Mouse (Mus musculus): ENCODE measurements around the gene Cant1.
"Not testable (repeated sequence)": the region's sequence is repeated elsewhere in the genome, so short reads cannot be mapped to it uniquely, and the experiment has no call there.

Gene Cant1

DNA sequence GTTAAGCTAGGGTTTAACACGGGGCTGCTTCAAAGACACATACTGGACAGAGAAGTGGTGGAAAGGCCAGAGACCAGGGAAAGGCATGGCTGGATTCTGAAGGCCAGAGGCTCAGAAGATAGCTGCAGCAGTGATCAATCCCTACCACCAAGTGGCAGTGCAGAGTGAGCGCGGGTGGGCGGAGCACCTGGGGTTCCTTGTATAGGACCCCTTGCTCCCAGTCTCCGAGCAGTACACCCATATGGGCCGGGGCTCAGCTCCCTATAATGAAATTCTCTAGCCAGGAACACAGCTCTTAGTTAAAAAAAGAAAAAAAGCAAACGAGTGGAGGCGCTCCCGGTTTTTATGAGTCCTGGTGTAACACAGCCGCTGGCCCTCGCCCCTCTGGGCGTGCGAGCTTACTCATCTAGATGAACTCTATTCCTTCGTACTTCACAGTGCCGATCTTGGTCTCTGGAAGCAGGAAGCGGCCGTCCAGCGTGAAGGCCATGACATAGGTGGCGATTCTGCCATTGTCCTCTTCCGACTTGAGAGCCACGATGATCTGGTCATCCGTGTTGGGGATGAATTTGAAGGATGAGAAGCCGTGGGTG is 11.5 kb downstream of the Cant1 start:
- peak; percentile 67 for DNase-seq (ENCODE audit: low spot score)

DNA sequence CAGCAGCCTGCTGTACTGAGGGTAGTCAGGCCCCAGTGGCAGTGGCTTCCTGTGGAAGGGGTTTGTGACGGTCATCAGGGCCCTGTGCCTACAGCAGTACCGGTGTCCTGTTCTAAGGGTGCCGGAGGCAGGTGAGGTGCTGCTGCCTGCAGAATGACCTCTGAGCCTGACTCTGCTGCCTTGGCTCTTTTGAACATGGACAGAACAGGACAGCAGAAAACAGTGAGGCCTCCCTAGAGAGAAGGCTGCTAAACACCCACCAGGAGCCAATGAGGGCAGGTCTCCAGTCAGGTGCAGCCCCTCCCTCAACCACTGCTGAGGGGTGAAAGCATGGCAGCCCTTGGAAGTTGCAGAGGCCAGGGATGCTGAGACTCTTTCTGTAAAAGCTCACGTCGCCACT is 12.4 kb downstream of the Cant1 start:
- peak; percentile 2 for DNase-seq (ENCODE audit: low spot score)

DNA sequence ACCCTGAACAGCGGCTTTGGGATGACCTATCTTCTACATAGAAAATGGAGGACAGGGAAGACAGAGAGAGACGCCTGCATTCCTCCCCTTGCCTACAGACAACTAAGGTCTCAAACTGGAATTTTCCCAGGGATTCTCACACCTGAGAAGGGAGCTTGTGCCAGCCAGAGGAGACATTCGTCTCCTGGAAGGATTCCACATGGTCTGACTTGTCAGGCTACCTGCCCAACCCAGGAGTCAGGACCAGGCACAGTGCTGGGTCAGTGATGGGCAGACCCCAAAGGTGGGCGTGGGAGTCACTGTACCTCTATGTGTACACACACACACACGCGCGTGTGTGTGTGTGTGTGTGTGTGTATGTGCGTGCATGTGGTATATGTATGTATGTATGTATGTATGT is 13.6 kb downstream of the Cant1 start:
- DNase-seq (ENCODE audit: low spot score), result no peak

DNA sequence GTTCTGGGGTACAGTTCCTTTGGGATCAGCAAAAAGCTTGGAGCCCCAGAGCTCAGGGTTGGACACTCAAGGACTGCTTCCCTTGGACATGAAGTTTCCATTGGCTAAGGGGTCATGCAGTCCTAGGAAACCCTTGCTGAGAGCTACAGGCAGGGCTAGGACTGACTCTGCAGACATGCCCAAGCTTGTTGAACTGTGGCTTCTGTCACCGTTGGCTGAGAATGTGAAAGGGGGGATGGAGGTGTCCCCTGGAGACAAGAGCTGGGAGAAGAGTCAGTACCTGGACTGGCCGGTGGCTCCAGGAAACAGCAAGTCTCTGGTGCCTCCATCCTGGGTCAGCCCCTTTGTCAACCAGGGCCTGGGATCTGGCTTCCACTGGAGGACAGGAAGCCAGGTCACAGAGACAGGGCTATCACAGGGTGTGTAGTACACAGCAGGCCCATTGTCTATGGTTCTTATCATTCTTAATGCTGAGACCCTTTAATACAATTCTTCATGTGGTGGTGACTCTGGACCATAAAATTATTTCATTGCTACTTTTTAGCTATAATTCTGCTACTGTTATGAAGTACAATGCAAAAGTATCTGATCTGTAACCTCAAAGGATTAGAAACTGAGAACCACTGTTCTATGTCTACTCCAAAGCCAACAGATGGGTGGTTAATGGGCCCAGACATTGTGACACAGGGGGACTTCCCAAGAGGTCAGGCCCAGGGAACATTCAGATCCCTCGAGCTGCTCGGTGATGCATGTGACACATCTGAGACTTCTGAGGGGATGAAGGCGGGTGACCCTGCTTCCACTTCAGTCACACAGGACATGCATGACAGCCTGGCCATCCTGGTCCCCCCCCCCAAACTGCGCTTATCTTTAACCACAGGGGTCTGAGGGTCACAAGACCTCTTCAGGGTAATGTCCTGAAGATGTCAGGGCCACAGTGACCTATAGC is 14.7 kb downstream of the Cant1 start:
- DNase-seq (ENCODE audit: low spot score), result no peak

DNA sequence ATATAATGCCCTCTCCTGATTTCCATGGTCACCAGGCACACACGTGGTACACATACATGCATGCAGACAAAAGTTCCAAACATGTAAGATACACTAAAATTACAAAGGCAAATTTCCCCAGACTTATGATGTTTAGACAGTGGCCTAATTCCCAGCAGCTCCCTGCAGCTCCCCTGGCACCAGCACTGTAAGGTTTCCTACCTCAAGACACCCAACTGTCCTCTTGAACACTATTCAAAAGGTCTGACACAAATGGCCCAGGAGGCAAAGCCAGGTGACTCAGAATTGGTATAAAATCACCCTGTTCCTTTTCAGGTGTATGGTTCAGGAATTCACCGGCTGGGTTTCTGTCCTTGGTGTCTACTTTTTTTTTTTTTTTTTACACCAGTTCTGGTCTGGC is 15.7 kb downstream of the Cant1 start:
- no peak for DNase-seq (ENCODE audit: low spot score)

DNA sequence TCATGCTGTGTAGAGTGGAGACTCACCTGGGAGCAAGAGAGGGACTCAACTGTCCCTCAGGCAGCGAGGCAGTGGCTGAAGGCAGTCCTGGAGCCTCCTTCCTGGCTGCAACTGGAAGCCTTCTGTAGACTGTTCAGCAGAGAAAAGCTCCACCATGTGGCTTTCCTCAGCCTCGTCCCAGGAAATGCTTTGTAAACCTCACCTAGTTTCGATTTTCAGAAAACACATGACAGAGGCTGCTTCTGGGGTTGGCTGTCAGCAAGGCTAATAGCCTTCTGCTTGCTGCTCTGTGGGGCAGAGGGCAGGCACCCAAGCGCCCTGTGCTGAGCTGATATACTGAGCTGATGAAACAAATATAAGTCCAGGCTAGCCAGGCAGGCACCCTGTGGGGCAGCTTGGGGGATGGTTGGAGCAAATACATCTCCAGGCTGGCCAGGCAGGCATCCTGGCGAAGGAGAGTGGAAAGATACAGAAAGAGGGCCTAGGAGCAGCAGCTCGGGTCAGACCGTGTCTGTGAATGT is 17.1 kb downstream of the Cant1 start, which contains the start of gene Lgals3bp:
Lgals3bp (minus strand) TSS at position 333 of the 521 bp plus-strand sequence.
- DNase-seq (ENCODE audit: low spot score), result peak; percentile 42

DNA sequence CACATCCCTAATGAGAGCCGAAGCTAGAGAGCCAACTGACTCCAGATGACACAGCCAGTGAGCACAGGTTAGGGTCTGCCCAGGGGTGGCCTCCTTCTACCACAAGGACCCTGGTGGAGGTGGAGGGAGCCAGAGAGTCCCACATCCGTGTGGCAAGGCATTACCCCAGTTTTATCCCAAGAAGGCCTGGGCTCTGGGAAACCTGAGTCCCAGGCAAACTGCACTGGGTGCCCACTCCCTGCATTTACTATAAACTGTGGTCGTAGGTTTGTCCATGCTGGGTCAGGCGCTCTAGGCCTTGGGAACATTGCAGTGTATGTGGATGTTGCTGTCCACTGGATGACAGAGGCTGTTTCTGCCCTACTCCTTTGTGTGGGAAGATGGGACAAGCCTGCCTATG is 17.7 kb downstream of the Cant1 start:
- DNase-seq (ENCODE audit: low spot score), result no peak

DNA sequence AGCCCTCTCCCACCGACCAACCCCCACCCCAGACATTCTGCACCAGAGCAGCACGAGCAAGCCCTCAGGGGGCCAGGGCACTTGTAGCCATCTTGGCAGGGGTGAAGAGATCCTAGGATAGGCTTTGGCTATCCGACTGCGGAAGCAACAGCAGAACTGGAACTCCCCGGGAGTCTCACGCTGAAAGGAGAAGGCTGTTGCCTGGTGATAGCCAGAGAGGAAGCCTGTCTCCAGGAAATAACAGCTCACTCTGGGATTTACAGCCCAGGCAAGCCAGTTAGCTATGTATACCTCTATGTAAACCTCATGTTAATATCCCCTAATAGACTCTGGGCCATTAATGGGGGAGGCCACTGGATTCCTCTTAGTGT is 18.3 kb downstream of the Cant1 start:
- DNase-seq (ENCODE audit: low spot score), result peak; percentile 4

DNA sequence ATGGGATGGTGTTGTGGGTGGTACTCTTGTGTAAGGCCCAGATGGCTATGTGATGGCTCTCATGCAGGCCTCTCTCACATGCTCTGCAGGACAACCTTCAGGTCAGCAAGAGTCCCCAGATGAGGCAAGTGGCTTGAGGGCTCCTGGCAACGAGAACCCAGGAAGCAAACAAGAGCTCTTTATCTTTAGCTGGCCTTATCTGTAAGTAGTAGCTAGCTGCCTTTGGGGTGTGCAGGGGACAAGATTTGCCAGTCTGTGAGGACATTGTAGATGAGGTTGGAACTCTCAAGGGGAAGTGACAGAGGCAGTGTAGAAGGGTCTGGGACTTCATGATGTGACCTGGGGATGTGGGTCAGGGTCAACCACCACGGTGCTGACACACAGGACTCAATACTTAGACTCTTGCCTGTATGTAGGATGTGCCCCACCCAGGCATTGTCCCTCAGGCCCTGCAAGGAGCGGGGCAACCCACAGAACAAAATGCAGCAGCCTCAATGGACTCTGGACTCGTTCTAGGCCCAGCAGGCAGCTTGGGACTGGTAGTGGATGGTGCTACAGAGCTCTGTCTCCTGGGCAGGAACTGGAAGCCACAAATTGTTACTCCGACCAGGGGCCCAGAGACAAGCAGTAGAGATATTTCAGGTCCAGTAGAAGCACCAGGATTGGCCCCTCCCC is 18.9 kb downstream of the Cant1 start:
- DNase-seq (ENCODE audit: low spot score), result no peak

DNA sequence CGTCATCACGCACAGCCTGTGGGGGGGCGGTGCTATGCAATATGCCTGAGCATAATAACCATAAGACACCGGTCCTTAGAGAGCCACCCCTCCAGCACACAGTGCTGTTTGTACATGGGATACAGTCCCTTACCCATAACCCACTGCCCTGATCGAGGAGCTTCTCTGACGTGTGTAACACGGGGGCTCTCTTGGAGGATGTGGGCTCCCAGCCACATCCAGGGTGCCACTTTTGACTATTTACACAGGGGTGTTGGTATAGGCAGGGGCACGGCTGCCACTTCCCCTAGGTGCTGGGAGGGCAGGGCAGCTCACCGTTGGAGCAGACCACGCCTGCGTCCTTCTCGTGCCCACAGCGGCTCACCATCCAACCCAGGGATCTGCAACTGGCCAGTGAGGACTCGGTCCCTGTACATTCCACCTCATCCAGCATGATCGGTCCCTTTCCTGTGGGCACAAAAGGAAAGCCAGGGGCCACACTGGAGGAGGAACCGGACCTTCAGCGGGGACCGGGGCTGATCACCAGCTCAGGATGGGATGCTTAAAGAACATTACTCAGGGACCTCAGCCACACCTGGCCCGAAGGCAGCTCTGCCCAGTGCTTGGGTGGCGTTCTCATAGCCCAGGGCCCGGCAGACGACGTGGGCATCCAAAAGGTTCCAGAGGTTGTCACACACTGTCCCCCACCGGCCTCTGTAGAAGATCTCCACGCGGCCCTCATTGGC is 20.9 kb downstream of the Cant1 start:
- DNase-seq (ENCODE audit: low spot score), result no peak

DNA sequence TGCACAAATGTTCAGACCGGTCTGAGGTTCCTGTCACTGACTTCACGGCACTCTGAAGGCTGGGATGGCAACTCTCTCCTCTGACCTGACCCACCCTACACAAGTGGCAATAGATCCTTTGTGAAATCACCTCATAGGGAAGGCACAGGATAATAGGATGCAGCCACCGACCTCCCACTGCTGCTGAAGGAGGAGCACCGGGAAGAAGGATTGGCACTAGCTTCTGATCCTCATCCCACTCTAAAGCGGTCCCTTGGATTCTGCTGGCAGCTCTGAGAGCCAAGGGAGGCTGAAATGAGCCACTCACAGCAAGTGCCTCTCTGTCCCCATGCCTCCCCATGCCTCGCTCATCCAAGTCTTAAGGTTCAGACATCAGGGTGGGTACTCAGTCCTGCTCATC is 24.3 kb downstream of the Cant1 start:
- no peak for DNase-seq (ENCODE audit: low spot score)

DNA sequence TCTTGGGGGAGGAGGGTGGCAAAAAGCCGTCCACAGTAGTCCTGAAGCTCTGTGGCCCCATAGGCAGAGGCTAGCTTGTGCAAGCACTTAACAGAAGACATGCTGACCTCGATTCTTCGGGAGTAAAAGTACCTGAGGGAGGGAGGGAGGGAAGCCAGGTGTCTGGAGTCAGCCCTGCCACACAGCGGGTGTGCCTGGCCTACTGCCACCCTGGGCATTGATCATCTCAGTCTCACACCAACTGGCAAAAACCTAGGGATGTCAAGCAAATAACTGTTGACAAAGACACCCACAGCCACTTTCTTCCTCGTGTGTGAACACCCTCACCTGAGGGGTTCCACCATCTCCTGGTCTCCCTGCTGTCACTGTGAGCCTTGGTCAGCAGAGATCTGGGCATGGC is 24.9 kb downstream of the Cant1 start:
- no peak for DNase-seq (ENCODE audit: low spot score)

DNA sequence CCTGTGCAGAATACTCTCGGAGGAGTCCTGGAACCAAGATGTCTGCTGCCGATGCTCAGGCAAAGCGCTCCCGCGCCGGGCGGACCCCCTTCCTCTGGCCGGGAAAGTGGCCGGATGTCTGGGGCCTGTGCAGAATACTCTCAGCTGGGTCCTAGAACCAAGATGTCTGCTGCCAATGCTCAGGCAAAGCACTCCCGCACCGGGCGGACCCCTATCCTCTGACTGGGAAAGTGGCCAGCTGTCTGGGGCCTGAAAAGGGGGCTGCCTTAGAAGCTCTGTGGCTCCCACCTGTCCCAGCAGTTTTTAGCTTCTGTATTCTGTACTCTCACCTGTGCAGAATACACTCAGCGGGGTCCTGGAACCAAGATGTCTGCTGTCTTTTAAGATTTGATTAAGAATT is 31.1 kb downstream of the Cant1 start:
- not testable (repeated sequence) for DNase-seq (ENCODE audit: low spot score)

DNA sequence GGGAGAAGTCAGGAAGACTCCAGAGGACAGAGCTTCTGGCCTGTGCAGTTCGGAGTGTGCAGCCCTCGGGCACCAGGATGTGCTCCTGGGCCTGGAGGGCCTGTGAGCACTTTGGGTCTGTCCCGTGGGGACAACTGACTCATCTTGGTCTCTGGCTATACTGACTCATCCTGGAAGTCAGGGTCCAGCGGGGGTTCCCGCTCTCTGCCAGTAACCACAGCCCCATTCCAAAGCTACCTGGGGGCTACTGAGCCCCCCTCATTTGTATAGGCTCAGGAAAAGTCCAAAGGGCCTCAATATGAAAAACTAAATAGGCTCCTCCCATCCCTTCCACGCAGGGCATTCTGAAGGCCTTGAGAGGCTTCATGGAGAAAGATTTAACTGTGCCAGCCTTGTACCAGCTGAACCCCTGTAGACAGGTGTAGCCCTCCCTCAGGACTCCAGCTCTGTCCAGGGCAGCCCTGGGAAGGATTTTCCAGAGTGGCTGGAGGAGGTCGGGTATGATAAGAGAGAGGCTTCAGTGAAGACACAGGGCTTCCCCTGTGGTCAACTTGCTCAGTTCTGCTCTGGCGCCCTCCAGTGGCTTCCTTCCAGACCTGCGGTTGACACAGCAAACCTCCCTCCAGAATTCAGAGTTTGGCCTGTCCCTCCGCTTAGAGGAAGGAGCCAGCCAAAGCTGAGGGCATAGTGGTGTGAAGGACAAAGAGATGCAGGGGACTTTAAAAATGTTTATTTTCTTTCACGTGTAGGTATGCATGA is 39.5 kb downstream of the Cant1 start:
- peak; percentile 91 for DNase-seq (ENCODE audit: low spot score)

DNA sequence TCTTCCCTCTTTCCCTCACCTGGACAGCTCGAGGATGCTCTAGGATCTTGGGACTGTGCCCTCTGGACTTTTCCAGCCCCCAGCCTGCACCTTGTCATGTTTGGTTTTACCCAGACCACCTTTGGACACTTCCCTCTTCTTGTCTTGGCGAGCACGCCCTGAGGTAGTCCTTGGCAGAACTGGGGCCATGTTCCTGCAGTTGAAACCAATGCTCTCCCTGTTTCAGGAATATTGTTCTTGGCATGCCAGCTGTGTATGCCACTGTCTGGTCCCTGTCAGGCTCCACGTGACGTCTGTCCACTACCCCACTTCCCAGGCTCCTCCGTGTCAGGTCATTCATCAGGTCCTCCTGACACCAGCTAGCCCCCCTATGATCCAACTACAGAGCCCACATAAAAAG is 40.2 kb downstream of the Cant1 start:
- no peak for DNase-seq (ENCODE audit: low spot score)

DNA sequence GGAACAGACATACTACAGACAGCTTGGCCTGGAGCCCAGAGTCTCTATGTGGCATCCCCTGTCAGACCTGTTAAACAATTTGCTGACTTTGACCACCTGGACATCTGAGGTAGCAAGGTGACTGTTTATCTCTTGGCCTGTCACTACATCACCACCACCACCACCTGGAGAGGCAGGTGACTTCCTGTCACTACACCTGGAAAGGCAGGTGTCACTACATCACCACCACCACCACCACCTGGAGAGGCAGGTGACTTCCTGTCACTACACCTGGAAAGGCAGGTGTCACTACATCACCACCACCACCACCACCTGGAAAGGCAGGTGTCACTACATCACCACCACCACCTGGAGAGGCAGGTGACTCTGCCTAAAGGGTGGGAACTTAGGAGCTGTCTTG is 42.6 kb downstream of the Cant1 start:
- DNase-seq (ENCODE audit: low spot score), result not testable (repeated sequence)

DNA sequence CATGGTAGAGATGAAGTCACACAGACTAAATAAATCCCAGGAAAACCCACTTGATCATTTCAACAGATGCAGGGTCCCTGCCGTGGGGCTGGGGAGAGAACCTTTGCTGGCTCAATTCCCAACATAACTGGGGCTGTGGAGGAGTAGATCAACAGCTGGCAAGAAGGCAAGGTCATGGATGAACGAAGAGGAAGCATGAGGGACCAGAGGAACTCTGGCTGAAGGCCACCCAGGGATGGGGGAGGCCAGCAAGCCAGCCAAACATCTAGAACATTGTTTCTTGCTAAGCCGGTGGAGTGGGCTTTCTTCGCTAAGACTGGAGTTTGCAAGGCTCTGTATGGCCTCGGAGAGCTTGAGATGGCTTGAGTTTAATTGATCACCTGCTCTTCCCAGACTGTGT is 43.0 kb downstream of the Cant1 start:
- no peak for DNase-seq (ENCODE audit: low spot score)

DNA sequence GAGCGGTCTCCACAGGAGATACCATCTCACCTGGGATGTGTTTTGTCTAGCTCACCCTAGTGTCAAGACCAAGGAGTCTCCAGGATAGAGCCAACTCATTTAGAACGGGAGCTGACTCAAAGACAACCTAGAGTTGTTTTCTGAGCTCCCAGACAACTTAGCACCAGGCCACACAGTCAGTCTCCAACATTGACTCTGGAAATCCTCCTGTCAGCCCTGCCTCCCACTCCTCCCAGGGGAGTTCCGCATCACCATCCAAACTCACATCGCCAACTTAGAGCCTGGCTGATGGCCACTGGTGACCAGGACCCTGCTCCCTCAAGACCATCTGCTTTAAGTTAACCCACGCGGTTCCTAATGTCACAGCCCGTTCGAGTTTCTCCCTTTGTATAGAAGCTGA is 43.4 kb downstream of the Cant1 start:
- no peak for DNase-seq (ENCODE audit: low spot score)

DNA sequence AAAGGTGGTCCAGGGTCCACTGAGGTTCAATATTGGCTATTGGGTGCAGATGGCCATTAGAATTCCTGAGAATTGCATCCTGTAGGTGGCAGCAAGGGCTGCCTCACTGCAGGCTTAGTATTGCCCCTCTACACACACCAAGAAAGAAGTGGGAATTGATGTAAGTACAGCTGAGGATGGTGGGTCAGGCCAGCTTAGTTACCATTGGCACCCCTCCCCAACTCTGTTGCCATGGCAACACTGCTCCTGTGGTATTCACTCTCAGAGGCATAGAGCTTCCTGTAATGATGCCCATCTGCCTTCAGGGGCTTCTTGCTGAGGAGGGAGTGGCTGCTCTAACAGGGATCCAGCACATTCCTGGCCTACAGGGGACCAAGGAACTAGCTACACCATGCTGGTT is 43.9 kb downstream of the Cant1 start:
- no peak for DNase-seq (ENCODE audit: low spot score)

DNA sequence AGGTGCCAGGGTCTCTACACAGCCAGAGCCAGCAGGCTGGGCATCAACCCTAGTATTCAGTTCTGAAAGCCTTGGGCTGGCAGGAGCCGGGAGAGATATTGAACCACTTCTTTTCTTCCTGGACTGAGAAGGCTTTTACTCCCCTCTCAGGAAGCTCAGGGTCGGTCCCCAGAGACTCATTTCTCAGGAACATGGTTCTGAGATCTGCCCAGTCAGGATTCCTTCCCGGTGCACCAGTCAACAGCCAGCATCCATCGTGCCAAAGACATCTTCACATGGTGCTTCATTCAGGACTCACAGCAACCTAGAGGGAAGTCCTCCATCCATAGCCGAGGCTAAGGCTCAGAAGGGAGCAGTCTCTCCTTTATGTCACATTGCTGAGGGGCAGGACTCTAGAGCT is 44.4 kb downstream of the Cant1 start:
- no peak for DNase-seq (ENCODE audit: low spot score)

DNA sequence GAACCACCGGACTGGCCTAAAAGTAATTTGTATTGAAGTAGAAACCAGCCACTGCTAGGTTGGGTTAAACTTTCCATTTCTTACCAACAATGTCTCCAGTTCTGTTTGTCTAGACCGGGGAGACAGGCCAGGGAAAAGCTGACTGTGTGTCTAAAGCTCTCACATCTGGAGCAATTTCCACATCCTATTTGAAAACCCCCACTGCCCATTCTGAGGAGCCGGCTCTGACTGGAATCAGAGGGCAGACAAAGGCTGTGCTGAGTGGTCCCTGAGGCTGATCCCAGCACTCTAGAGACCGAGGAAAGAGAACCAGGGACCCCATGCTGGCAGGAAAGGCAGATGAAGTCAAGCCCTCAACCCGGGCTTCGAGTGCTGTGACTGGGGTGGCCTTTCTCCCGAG is 46.2 kb downstream of the Cant1 start:
- DNase-seq (ENCODE audit: low spot score), result no peak
